Mouse (Mus musculus): ENCODE measurements around the gene Cep295.
"Not testable (repeated sequence)": the region's sequence is repeated elsewhere in the genome, so short reads cannot be mapped to it uniquely, and the experiment has no call there.

The Cep295 gene

DNA sequence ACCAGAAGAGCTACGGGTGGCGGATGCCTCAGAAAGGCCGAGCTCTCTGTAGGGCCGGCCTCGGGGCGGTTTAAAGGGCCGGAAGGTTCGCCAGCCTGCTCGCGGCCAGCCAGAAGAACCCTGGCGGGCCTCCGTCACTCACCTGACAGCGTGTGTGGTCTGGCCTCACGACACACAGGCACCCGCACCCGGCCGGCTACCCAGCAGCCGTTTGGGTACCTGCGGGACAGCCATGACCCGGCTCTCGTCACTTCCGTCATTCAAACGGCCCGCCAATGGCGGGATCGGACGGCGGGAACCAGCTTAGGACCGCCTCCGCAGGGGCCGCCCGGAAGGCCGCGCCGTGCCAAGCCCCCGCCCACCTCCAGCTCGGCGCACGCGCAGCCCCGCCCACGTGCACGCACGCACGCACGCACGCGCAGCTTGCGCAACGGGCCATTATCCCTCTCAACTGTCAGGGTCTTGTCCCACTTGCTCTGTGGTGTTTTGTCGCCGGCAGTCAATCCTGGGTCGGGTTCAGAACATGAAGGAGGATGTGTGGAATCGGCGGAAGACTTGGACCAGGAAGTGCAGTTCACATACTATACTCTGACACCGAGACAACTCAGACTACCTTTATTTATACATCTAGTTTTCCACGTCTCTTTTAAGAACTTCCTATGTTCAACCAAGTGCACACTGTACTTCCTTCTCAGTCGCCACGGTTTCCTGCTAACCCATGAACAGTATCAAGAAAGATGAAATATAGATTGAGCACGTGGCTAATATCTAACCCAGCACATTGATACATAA lies at the start of gene Cep295:
Cep295 (minus strand) TSS at position 305 of the 792 bp plus-strand sequence.
- DNase-seq (ENCODE audit: low spot score): peak; percentile 93

DNA sequence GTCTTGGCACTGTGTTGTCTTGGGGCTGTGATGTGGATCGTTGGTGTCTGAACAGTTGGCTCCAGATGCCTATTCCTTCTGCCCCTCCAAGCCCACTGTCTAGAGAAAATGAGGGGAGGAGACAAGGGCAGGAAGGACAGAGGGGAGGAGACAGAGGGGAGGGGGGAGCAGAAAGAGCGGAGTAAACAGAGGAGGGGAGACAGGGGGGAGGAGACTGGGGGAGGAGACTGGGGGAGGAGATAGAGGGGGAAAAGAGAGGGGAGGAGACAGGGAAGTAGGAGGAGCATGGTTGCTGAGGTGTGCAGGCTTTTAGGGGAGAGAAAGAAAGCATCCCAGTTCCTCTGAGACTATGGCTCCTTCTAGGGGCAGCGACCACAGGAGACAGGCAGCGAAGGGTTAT lies 40.0 kb upstream of the Cep295 start:
- DNase-seq (ENCODE audit: low spot score): no peak

DNA sequence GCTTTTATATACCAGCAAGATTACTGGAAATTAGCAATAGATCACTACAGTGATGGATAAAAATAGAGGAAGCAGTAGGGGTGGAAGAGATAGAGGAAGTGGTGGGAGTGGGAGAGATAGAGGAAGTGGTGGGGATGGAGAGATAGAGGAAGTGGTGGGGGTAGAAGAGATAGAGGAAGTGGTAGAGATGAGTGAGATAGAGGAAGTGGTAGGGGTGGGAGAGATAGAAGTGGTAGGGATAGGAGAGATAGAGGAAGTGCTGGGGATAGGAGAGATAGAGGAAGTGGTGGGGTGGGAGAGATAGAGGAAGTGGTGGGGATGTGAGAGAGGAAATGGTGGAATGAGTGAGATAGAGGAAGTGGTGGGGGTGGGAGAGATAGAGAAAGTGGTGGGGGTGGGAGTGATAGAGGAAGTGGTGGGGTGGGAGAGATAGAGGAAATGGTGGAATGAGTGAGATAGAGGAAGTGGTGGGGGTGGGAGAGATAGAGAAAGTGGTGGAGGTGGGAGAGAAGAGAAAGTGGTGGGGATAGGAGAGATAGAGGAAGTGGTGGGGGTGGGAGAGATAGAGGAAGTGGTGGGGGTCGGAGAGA lies 37.9 kb upstream of the Cep295 start:
- DNase-seq (ENCODE audit: low spot score): no peak

DNA sequence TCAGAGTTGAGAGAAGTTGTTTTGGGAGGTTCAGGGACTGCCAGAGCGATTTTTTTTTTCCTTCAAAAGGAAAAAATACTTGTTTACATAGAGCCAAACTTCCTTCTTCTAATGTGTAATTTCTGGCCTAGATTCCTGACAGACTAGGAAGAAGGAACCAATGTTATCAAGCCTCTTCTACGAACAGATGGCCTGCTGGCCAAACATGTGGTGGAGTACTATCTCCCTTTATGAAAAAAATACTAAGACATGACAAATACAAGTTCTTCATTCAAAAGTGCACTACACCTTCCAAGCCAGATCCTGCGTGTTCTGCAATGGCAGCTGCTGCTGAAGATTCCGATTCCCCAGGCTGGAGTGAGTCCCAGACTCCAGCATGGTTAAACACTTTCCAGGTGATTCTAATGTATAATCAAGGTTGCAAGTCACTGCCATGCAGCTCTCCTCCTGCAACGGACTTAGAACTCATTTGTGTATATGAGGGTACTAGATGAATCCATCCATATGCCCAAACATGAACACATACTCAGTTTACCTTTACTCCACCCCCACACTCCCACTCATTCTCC lies 29.6 kb upstream of the Cep295 start:
- DNase-seq (ENCODE audit: low spot score): no peak

DNA sequence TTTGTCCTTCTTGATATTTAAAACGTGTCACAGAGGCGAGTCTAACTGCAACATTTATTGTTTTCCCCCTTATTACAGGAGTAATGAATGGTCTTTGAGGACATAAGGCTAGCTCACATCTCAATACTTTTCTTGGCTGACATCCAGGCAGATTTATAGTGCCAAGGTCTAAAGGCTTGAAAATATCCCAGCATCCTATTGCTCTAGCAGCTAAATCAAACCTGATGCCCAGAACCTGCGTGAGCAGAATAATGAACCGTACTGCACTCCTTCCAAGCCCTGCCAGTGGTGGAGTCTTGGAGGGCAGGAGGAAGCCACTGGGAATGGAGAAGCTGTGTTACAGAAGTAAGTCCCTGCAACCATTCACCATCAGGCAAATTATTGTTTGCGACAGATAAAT lies 26.7 kb upstream of the Cep295 start:
- no peak for DNase-seq (ENCODE audit: low spot score)

DNA sequence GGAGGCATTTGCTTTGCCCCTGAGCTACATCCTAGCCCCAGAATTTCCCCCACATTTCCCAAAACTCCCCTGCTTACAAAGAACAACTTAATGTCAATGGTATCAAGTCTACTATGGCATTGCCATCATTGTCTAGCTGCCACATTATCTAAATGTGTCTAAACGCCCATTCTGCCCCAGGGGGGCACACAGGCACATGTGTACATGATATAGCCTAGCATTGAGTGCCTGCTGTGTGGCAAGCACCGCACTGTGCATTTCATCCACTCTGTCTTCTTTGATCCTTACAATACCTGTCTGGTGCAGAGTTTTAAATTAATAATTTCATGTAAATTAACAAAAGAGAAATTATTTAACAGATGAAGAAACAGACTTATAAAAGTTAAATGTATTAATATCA lies 8.7 kb upstream of the Cep295 start:
- DNase-seq (ENCODE audit: low spot score): no peak

DNA sequence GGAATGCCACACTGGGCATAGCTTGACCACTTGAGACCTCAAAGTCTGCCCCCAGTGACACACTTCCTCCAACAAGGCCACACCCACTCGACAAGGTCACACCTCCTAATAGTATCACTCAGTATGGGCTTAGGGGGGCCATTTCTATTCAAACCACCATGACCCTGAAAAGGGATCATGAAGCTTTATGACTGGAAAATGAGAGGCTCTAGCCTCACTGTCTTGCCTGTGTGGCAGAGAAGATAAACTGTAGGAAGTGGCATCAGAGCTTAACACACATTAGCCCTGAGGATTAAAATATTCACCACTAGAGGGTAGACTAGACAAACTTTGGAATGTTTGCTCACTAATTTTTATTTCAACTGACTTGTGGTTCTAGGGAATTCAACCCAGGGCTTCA lies 8.3 kb upstream of the Cep295 start:
- DNase-seq (ENCODE audit: low spot score): no peak

DNA sequence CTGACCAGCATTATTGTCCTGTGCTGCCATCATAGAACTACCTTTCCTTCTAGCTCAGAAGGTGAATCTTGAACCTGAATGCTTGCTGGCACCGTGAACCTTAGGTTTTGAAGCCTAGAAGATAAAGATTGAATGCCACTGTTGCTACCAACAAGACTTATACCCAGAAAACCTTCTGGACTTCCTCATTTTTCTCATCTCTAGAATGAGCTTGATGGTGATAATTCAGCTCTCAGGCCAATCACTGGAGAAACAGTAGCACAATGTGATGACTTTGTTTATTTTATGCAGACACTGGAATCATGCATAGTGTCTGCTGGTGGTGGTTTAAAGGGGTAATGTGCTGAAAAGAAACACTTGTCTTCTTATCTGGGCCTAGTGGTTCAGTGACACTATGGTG lies 7.3 kb upstream of the Cep295 start:
- DNase-seq (ENCODE audit: low spot score): no peak

DNA sequence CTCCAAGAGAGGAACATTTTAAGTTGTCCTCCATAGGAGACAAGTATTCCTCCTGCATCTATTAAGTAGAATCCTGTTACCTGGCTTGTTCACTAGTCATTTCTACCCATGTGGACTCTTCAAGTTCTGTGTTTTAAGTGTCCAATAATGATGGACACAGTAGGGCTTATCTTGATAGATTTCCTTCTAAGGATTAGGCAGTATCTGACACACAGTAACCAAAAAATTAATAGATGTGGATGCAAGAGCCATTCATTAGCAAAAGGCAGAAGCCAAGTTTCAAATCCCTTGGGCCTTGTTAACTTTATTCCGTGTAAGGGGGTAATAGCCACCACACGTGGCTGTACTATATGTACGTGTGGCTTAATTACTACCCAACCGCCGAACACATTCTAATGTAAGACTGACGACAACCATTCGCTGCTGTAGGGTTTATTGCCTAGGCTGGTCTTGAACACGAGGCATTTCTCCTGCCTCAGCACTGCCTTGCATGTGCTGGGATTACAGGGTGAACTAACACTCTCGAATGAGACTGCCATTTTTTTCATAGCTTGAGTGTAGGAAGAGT lies 588 bp downstream of the Cep295 start:
- no peak for DNase-seq (ENCODE audit: low spot score)

DNA sequence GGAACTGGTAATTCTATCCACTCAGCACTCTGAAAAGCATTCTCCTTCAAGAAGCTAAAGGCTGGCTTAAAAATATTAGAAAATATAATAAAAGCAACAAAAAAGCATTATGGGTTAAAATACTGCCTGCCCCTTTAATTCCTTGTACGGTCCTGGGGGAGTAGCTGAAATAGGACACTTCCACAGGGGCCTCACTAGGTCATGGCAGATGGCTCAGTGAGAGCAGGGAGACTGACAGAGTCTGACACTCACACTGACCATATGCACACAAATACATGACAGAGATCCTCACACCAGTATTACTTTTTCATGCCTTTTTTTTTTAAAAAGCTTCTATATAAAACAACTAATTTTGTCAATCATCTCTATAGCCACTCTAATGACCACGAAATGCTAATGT lies 7.7 kb downstream of the Cep295 start:
- no peak for DNase-seq (ENCODE audit: low spot score)

DNA sequence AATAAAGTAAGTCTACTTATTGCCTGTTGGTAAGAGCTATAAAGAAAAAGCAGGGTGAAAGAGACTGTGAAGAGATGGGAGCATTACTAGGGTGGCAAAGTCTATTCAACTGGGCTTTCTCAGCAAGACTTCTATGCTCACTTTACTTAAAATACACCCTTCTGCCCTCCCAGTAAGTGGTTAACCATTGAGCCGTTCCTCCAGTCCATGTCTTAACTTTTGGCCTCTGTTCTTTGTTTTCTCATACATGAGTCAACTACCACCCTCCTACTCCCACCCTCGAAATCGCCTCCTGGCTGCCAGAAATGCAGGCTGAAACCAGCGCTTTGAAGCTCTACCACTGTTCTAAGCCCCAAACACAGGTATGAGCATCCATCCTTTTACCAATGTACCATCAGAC lies 19.8 kb downstream of the Cep295 start:
- no peak for DNase-seq (ENCODE audit: low spot score)

DNA sequence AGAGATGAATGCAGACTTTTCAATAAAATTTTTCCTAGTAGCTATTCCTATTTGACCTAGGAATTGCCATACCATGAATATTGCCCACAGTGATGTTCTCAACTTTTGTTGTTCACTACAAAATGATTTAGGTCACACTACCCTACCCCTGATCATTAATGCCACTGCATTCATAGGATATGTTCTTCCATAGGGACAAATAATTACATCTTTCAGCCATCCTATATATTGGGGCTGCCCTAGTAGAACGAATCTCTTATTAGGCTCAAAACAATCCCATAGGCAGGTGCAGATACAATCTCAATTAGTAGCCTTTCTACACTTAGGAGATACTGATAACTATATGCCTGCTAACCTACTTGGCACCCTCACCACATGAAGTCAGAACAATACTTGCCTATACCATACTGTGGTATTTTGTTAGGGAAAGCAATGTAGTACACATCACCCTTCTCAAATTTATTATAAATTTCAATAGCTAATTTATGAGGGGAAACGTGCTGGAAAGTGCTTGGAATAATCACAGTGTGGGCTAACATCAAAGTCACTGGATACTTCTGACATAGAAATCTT lies 39.3 kb downstream of the Cep295 start:
- DNase-seq (ENCODE audit: low spot score): no peak

DNA sequence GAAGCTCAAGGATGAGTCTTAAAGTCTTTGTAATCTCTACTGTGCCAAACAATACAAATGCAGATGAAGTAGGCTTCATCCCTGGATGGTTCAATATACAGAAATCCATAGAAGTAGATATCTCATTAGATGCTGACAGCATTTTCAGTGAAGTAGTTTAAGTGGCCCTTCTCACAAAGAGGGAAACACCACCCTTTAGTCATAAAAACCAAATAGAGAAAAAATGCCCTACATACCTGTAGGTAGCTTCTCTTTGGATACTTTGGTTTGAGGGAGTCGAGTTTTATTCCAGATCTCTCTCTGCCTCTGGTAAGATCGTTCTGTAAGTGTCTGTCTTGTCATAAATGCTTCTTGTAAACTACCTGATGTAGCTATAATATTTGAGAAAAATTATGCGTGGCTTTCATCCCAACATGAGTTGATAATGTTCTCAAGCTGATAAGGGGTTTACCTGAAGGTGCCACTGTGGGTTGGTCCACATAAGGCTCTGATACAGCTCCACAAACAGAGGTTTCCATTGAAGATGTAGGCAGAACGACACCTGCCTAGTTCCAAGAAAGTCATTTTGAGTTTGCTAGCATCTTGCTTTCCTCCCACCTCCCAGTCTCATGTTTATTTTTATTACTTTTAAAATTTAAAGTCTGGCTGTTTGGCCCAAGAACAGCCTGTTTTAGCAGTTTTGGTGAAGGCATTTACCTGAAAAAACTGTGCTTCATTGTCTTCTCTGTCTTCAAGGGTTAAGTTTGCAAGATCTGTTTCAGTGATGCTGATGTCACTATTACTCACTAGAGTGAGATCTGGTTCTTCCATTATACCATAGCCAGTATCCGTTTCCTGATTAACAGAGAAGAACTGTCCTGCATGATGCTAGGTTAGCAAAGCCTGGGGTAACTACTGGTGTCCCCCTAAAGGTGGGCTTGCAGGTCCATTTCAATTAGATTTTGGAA lies 40.1 kb downstream of the Cep295 start:
- no peak for DNase-seq (ENCODE audit: low spot score)

DNA sequence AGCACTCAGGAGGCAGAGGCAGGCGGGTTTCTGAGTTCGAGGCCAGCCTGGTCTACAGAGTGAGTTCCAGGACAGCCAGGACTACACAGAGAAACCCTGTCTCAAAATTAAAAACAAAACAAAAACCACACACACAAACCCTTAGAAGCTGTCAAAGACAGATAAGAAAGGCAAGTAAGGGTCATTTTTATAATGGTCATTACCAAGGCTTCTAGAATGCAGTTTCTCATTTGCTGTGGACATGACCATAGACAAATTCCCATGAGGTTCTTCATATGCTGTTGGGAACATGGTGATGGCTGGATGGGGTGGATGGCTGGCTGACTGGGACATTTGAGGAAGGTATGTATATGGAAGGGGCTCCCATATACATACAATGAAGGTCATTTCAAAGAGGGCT lies 41.3 kb downstream of the Cep295 start:
- DNase-seq (ENCODE audit: low spot score): not testable (repeated sequence)

DNA sequence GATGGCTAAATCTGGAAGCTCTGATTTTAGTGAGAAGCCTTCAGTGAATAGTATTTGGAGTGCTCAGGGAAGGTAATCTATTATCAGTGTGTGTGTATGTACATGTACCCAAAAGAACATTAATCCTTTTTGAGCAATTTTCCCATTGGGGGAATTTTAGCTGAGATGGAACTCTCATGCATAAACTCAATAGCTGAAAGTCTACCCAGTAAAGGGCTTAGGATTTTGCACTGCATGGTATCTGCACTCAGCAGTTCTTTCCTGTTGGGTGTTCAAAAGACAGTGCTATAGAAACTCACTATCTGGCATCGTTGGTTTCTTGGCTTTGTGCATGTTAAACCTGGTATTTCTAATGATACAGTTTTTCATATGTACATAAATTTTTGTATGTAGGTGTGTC lies 43.0 kb downstream of the Cep295 start:
- no peak for DNase-seq (ENCODE audit: low spot score)

DNA sequence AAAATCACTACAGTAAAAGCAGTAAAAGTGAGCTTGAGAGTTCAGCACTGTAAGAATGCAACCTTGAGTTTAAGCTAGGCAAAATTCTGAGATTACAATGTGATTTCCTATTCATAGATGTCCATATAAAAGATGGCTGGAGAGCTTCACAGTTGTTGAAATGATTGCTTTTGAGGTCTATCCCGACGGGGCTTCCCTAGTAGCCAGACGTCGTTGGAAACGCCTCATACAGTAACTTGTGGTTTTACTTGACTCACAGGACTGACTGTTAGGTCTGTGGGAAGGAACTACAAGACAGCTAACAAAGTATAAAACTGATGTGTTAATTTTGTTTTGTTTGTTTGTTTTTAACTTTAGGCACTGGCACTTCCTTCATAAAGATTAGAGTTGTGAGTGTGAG lies 44.0 kb downstream of the Cep295 start:
- DNase-seq (ENCODE audit: low spot score): no peak

DNA sequence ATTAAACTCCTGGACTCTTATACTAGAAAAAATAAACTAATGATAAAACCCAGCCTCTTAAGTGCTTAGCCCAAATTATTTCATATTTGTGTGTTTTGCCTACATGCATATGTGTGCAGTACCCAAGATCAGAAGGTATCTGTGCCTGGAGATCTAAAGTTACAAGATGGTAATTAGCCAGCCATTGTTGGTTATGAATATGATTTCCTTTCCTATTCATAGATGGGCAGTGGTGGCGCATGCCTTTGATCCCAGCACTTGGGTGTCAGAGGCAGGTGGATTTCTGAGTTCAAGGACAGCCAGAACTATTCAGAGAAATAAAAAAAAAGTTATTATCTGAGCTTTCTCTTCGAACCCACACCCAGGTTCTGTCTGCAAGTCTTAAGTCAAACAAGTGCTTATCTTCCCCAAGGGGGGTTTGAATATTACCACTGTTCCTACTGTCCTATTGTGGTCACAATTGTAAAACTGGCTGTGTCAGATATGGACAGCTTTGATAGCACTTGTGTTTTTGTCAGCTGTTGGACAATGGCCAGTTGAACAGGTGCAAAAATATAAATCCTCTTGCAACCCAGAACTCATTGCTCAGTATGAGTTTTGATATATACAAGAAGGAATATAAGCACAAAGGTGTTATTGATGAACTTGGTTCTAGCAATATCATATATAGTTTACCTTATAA lies 45.4 kb downstream of the Cep295 start:
- DNase-seq (ENCODE audit: low spot score): no peak

DNA sequence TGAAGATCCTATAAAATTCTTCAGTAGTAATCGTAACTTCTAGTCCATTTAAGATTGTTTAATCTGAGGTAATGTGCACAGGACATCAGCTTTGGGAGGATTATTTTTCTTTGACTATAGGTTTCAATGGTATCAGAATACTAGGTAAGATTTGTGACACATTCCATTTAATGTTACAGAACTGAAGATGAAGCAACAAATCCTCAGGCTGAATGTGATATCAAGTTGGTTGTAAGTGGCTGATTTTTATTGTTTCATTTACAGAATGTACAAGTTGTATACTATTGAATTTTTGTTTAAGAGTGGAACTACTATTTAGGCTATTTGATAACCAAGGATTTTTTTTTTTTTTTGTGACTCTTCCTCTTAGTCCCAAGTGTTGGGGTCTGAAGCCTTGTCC lies 47.4 kb downstream of the Cep295 start:
- DNase-seq (ENCODE audit: low spot score): no peak

DNA sequence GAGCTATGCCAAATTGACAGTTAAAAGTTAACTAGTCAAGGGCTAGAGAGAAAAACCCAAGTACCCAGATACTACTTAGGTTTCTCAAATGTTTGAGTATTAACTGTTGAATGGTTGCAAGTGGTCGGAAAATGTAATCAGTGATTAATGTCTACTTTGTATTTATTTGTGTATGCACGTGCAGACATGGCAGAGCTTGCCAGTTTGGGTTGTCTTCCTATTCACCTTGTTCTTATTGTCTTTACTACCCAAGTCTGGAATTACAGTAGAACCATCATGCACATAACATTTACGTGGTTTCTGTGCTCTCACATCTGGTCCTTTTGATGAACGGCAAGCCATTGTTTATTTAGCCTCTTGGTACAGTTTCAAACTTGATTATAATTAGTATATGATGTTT lies 48.2 kb downstream of the Cep295 start:
- DNase-seq (ENCODE audit: low spot score): no peak

DNA sequence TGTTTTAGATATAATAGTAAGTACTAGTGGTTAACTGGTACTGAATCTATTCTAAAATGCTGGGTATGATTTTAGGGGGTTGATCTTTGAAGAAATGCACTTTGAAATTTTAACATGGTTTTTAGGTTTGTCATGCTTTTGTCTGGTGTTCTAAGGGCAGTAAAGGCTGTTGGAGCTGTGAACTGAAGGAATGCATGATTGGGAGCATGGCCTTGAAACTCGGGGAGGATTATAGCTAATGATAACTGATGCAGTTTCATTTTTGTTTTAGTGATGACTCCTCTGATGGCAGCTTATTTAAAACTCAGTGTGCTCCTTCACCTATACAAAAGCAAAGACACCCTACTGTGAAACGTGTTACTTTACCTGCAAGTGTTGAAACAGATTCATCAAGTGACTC lies 49.3 kb downstream of the Cep295 start:
- DNase-seq (ENCODE audit: low spot score): no peak

DNA sequence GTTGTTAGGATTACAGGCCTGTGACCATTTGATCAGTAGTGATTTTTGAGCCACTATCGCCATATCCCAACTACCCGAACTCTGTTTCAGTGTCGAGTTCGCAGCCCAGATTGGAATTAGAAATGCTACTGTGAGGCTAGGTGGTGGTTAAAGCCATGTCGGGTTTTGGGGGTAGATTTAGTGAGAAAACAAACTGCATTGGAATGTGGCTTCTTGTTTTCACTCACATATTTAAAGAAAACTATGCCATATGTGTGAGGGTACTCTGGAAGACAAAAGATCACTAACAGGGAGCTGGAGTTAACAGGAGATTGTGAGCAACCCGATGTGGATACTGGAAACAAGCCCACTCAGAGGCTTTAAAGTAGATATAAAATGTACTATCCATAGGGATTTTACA lies 50.3 kb downstream of the Cep295 start:
- no peak for DNase-seq (ENCODE audit: low spot score)
